Mouse (Mus musculus): ENCODE measurements around the gene A830005F24Rik. TPM values are rescaled to one million over a fixed set of nuclear protein-coding genes. Genes with fewer than 3 reads are reported as not detected.
"Not testable (repeated sequence)": the region's sequence is repeated elsewhere in the genome, so short reads cannot be mapped to it uniquely, and the experiment has no call there.

A830005F24Rik gene
- total and polyA plus RNA-seq, 2 experiments from 2014 or later: 0.66 to 1.2 TPM

DNA sequence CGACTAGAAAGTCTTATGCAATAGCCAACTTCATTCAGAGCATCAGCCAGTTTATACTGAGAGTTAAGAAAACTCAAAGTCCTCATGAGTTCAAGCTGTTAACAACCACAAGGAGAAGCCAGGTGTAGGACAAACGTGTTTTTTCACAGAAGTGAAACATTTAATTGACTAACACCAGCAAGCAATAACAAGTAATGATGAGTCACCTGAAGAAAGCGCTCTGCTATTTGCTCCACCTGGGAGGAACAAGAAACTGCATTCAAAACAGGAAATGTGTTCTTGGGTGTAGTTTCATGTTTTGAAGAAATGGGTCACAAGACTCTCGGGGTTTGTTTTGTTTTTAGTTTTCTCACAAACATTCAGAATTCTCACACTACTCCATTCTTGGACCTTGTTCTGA lies 2.5 kb downstream of the A830005F24Rik start:
- Histone ChIP-seq H3K4me1 (ENCODE audit: insufficient read depth, low read length) (no peaks in the 10 kb centered on the region), H3K4me2 (ENCODE audit: low read depth, low read length, poor library complexity, severe bottlenecking) (no peak overlapping the region), H3K4me3 (ENCODE audit: low read depth, low read length) (no peak overlapping the region), H3K27me3 (ENCODE audit: insufficient read depth, low read length) (no peaks in the 10 kb centered on the region), H3K36me3 (ENCODE audit: insufficient read depth, low read length) (no peaks in the 10 kb centered on the region), H3K27ac (ENCODE audit: low read depth, low read length) (no peak overlapping the region), H3K9ac (replicated peaks; ENCODE audit: low read length, poor library complexity, severe bottlenecking) (no peak overlapping the region), H3K9me3 (ENCODE audit: low read length) (no peaks in the 10 kb centered on the region)
- ATAC-seq (ENCODE audit: low FRiP score): no peak
- no peak for DNase-seq (ENCODE audit: low spot score)
- TF ChIP-seq CTCF (IDR thresholded peaks at IDR 0.05): no peak
- 87% methylated on average over 4 of the region's 4 CpGs for WGBS

- H3K4me3 ChIP-seq (ENCODE audit: low read depth, low read length); H3K27ac ChIP-seq (ENCODE audit: low read depth, low read length); ATAC-seq (ENCODE audit: low FRiP score); H3K4me2 ChIP-seq (ENCODE audit: low read depth, low read length, poor library complexity, severe bottlenecking); H3K4me1 ChIP-seq (ENCODE audit: insufficient read depth, low read length); DNase-seq (ENCODE audit: low spot score); H3K9ac ChIP-seq (replicated peaks; ENCODE audit: low read length, poor library complexity, severe bottlenecking); H3K27me3 ChIP-seq (ENCODE audit: insufficient read depth, low read length); H3K36me3 ChIP-seq (ENCODE audit: insufficient read depth, low read length); H3K9me3 ChIP-seq (ENCODE audit: low read length): not testable (repeated sequence)
Measured at GRCm38 (mm10) chr13:48519122-48519521, 5.8 kb downstream of the A830005F24Rik start.

- WGBS: 84% methylated on average over 5 of the region's 5 CpGs
- Histone ChIP-seq H3K36me3 (ENCODE audit: insufficient read depth, low read length) (no peaks in the 10 kb centered on the region), H3K4me1 (ENCODE audit: insufficient read depth, low read length) (no peaks in the 10 kb centered on the region), H3K27ac (ENCODE audit: low read depth, low read length) (no peak overlapping the region), H3K4me2 (ENCODE audit: low read depth, low read length, poor library complexity, severe bottlenecking) (no peak overlapping the region), H3K9ac (replicated peaks; ENCODE audit: low read length, poor library complexity, severe bottlenecking) (no peak overlapping the region), H3K27me3 (ENCODE audit: insufficient read depth, low read length) (no peaks in the 10 kb centered on the region), H3K4me3 (ENCODE audit: low read depth, low read length) (no peak overlapping the region), H3K9me3 (ENCODE audit: low read length) (no peaks in the 10 kb centered on the region)
- no peak for DNase-seq (ENCODE audit: low spot score)
- no peak for ATAC-seq (ENCODE audit: low FRiP score)
- no peak for TF ChIP-seq CTCF (IDR thresholded peaks at IDR 0.05)
Measured at GRCm38 (mm10) chr13:48525745-48526144, 12.4 kb downstream of the A830005F24Rik start.

DNA sequence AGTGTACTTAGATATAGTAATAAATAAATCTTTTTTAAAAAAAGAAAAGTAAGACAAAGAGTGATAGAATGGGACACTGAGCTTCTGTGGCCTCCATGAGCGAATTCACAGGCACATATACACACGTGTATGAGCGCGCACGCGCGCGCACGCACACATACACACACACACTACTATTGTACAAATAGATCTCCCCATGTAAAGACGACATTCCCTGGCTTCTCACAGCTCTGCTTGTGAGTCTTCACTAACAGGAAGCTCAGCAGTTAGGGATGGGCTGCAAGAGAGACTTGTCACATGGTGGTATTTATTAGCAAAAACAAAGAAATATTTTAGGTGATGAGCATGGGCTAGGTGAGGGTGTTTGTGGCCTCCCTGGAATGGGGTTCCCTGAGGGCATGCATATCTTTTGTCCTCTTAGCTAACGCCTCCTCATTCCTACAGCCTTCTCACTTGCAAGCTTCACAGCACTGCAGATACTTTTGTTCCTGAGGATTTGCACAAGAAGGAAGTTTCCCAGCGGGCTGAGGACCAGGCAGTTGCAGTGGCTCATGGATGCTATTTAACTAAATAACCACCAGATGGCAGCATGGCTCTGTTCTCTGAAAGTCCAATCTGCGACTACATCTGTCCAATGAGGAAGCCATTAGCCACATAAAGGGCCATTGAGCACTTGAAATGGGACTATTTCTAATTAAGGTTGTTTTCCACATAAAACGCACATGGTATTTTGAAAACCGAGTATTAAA lies 14.9 kb downstream of the A830005F24Rik start:
- Histone ChIP-seq H3K4me1 (ENCODE audit: insufficient read depth, low read length) (no peaks in the 10 kb centered on the region), H3K9ac (replicated peaks; ENCODE audit: low read length, poor library complexity, severe bottlenecking) (no peak overlapping the region), H3K9me3 (ENCODE audit: low read length) (no peaks in the 10 kb centered on the region), H3K27ac (ENCODE audit: low read depth, low read length) (no peak overlapping the region), H3K4me2 (ENCODE audit: low read depth, low read length, poor library complexity, severe bottlenecking) (no peak overlapping the region), H3K27me3 (ENCODE audit: insufficient read depth, low read length) (no peaks in the 10 kb centered on the region), H3K36me3 (ENCODE audit: insufficient read depth, low read length) (no peaks in the 10 kb centered on the region), H3K4me3 (ENCODE audit: low read depth, low read length) (no peak overlapping the region)
- ATAC-seq (ENCODE audit: low FRiP score) (peak; percentile 47; the same call in 1 of the 2 replicates), DNase-seq (ENCODE audit: low spot score) (peak; percentile 94)
- 56% methylated on average over 15 of the region's 15 CpGs for WGBS
- peak; percentile 97 for TF ChIP-seq CTCF (IDR thresholded peaks at IDR 0.05)

DNA sequence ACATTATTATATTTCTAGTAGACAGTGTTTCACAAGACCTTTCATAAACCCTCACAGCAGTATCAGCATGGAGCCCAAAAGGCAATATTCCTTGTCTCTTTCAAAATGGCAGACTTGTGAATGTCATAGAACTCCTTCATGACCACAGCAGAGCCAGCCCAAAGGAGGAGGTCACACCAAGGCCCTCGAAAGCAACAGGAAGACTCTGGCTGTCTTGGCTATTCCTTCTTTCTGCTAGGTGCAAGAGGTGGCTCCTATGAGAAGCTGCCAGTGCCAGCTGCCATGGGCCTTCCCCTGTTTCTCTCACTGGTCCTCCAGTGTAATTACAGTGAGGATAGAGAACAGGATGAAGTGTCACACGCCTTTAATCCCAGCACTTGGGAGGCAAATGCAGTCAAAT lies 15.7 kb downstream of the A830005F24Rik start:
- Histone ChIP-seq H3K27ac (ENCODE audit: low read depth, low read length) (no peak overlapping the region), H3K27me3 (ENCODE audit: insufficient read depth, low read length) (no peaks in the 10 kb centered on the region), H3K36me3 (ENCODE audit: insufficient read depth, low read length) (no peaks in the 10 kb centered on the region), H3K4me2 (ENCODE audit: low read depth, low read length, poor library complexity, severe bottlenecking) (no peak overlapping the region), H3K9me3 (ENCODE audit: low read length) (no peaks in the 10 kb centered on the region), H3K4me3 (ENCODE audit: low read depth, low read length) (no peak overlapping the region), H3K4me1 (ENCODE audit: insufficient read depth, low read length) (no peaks in the 10 kb centered on the region), H3K9ac (replicated peaks; ENCODE audit: low read length, poor library complexity, severe bottlenecking) (no peak overlapping the region)
- ATAC-seq (ENCODE audit: low FRiP score) (no peak), DNase-seq (ENCODE audit: low spot score) (no peak)
- TF ChIP-seq CTCF (IDR thresholded peaks at IDR 0.05): no peak
- WGBS: 70% methylated on average over 2 of the region's 2 CpGs

- no peaks in the 10 kb centered on the region for H3K4me1 ChIP-seq (ENCODE audit: insufficient read depth, low read length)
- H3K36me3 ChIP-seq (ENCODE audit: insufficient read depth, low read length): no peaks in the 10 kb centered on the region
- ATAC-seq (ENCODE audit: low FRiP score) (no peak), DNase-seq (ENCODE audit: low spot score) (peak; percentile 33)
- H3K27me3 ChIP-seq (ENCODE audit: insufficient read depth, low read length): no peaks in the 10 kb centered on the region
- H3K4me2 ChIP-seq (ENCODE audit: low read depth, low read length, poor library complexity, severe bottlenecking): no peak overlapping the region
- no peak overlapping the region for H3K4me3 ChIP-seq (ENCODE audit: low read depth, low read length)
- no peaks in the 10 kb centered on the region for H3K9me3 ChIP-seq (ENCODE audit: low read length)
- no peak overlapping the region for H3K9ac ChIP-seq (replicated peaks; ENCODE audit: low read length, poor library complexity, severe bottlenecking)
- WGBS: 76% methylated on average over 2 of the region's 2 CpGs
- no peak for TF ChIP-seq CTCF (IDR thresholded peaks at IDR 0.05)
- no peak overlapping the region for H3K27ac ChIP-seq (ENCODE audit: low read depth, low read length)
Measured at GRCm38 (mm10) chr13:48530685-48531084, 17.3 kb downstream of the A830005F24Rik start.

All from midbrain, postnatal 0 days (tissue).